Mouse (Mus musculus) embryo, embryonic 11.5 days (tissue): ENCODE results near the gene Nav2.
A peak's percentile ranks its signal among the peaks of the same experiment; 100 is the strongest.

Experiments used
- DNase-seq: peaks from one replicate; pipeline ENCODE4 v3.0.0-alpha.2; 2012; ENCODE audit warnings: low read depth, low spot score

Gene Nav2

DNA sequence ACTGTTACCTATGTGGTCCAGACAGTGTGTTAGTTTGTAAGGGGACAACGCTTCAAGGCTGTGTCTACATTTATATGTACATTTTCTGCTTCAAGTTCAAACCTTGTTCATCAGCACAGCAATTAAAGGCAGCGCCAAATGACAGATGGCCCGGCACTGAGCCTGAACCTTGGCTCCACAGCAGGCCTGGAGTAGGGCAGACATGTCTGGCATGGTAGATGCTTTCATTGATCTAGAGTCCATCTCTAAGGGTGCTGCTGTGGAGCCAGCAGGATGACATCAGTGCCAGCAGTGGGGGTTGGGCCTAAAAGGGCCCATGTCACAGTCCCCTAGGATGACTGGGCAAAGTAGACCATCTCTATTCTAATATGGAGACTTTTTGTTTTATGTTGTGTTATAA lies 186.0 kb downstream of the Nav2 start:
- DNase-seq, result no peak

GRCm38 (mm10) chr7:49101291-49101690 lies 192.8 kb downstream of the Nav2 start:
- no peak for DNase-seq

- DNase-seq, result no peak
Measured at GRCm38 (mm10) chr7:49102223-49102622, 193.7 kb downstream of the Nav2 start.

GRCm38 (mm10) chr7:49104376-49104775 lies 195.9 kb downstream of the Nav2 start:
- DNase-seq, result no peak

DNA sequence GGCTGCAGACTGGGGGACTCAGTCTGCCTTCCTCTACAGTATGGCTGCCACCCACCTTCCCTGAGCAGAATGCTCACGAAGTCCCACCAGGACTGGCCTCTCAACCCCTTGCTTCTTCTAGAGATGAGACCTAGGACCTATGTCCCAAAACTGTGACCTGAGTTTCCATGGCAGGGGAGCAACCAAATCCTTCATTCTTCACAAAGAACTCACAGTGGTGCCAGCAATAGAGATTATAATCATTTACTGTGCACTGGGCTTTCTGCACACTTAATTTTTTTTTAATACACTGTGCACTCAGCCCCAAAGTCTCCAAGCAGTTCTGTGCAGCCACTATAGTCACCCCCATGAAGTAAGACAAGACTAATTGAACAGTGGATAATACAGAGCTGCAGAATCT lies 196.3 kb downstream of the Nav2 start:
- no peak for DNase-seq

GRCm38 (mm10) chr7:49105501-49105900 lies 197.0 kb downstream of the Nav2 start:
- no peak for DNase-seq

DNA sequence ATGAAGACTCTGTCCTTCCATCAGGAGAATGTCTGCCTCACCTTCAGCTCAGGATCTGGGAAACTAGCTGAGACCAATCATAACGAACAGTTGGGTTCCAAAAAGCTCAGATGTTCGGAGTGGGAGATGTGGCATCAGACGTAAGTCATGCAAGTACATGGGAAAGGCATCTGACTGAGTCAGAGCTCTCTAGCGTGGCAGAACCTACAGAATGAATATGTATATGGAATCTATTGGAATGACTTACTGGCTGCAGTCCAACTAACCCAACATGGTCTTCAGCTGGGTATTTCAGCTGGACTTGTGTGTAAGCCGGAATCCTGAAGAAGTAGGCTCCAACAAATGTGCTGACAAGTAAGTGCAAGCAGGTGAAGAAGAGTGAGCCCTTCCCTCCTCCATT lies 199.6 kb downstream of the Nav2 start:
- no peak for DNase-seq

- no peak for DNase-seq
Measured at GRCm38 (mm10) chr7:49119016-49119415, 210.5 kb downstream of the Nav2 start.

DNA sequence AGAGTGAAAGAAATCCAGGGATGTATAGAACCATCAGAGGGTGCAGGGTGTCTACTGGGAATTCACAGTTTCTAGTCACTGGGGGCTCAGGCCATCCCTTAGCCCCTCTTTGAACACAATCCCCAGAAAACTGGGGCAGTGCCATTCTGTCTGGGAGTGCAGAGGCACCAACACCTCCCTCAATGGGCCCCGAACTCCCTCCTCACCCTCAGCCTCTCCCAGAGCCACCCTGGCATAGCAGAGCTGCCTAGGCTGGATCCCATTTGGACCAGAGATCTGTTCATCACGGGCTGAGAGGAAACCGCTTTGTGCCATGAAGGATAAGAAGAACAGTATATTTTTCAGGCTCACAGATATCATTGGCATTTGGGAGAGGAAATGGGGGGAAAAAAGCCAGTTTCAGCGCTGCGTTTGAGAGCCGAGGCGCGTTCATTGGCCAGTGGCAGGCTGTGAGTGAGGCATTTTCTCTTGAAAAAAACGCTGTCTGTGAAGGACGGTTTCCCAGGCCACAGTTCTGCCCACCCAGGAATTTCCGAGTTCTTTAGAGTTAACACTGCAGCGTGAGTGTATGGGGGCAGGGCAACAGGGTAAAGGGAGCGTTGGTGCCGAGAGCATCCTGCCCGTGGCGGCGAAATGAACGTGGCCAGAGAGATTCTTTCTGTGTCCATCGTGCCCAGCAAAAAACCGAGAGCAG lies 211.4 kb downstream of the Nav2 start:
- DNase-seq, result peak; percentile 17

DNA sequence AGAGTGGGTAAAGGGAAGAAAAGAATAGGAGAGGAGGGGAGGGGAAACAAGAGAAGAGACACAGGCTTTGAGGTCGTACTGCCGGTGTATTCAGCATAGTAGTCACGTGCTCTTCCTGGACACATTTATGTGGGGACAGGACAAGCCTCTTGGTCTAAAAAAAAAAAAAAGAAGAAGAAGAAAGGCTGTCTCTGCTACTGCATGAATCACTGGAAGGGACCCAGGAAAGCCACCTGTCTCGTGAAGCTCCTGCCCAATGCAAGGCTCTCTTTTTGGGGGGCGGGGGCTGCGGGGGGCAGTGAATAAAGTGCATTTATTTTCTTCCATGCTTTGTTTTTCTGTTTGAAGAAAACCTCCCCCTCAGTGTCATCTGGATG lies 212.0 kb downstream of the Nav2 start:
- DNase-seq, result no peak

DNA sequence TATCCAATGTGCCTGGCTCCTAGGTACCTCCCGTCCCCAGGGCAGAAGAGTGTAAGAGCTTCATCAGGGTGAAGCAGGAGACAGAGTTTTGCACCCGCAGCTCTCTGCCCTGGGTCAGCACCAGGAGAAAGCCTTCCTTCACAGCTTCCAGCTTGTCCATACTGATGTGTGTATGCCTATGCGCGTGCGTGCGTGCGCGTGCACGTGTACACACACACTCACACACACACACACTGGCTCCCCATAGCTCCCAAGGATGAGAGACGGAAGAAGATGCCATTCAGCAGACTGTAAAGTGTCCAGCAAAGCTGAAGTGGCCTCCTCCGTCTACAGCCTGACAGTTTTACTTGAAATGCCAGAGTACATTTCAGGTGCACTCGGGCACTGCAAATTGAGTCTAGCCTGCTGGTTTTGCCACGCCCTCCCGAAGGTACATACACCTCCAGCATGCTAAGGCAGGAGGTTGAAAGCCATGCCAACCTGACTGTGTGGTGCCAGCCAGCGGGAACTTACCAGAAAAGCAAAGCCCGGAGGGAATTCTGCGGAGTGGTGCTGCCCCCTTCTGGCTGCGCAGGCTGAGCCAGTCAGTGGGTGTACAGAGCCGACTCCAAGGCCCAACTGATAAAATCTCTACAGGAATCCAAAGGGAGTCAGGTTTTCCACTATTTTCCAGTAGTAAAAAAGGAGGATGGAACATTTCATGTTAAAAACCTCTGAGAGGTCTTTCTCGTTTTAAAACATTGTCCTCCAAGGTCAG lies 212.6 kb downstream of the Nav2 start:
- peak; percentile 52 for DNase-seq

- no peak for DNase-seq
Measured at GRCm38 (mm10) chr7:49122498-49122897, 214.0 kb downstream of the Nav2 start.

DNA sequence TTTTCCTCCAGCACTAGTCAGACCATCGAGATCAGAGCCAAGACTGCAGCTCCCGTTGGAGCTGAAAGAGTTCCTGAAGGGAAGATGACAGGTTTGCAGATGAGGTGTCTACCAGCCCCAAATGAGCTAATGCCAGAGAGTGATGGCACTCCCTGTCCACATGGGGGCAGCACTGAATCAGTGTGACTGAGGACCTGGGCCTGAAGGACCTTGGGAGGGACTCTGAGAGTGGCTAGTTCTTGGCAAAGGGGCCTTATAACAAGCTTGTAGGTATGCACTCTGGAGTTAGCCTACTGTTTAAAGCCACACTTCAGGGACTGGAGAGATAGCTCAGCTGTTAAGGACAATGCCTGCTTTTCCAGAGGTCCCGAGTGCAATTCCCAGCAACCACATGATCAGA lies 217.0 kb downstream of the Nav2 start:
- no peak for DNase-seq

- no peak for DNase-seq
Measured at GRCm38 (mm10) chr7:49128224-49128623, 219.7 kb downstream of the Nav2 start.

GRCm38 (mm10) chr7:49132851-49133351 lies 224.4 kb downstream of the Nav2 start:
- peak; percentile 63 for DNase-seq

DNA sequence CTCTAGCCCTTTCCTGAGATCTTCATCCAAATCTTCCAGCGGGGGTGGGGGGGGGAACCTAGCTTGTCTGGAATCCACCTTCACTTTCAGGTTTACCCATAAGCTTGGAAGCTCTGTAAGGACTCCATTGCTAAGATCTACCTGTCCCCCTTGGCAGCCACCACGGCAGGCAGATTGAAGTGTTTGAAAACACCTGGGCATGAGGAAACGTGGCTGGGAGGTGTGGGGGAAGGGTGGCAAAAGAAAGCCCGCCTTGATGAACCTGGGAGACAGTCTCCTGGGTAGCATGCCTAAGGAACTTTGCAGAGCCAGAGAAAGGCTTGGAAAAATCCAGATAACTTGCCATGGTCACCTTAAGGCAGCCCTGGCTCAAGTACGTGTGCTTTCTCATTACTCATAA lies 225.9 kb downstream of the Nav2 start:
- DNase-seq, result no peak

GRCm38 (mm10) chr7:49139762-49140161 lies 231.2 kb downstream of the Nav2 start:
- DNase-seq, result no peak

- DNase-seq, result no peak
Measured at GRCm38 (mm10) chr7:49143966-49144365, 235.4 kb downstream of the Nav2 start.

DNA sequence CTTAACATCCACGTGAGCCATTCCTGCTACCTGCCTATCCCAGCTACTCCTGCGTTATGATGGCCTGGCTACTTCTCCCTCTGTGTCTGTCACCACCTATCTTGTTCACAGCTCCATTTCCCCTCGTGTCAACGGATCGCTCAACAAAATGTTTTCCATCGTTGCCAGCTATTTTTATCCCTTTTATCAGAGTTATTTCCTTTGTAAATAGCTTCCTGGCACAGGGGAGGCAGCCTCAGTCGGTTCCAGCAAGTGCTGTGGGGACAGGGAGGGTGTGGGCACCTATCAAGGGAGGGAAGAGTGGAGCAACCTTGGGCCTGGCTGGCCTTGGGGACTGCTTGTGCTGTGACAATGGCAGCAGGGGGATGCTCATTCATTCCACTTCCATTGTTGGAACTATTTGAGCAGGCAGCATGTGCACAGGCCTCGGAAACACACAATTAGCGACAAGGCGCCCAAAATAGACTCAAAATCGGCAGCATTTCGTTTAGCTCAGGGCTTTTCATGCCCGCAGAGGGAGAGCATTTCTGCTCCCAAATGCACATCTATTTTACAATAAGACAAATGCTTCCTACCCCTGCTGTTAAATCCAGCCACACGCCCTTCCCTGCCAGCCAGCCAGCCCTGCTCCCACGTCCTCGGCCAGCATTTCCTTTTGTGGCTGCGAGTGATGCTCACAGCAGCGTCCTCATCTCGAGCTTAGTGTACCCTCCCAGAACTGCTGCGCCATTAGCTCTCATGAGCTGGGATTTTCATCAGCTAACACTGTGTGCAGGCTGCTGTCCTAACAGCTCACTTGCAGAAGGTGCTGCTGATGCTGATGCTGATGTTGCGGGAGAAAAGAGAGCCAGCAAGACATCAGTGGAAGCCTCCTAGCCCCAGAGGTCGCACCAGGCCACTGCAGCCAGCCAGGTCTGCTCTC lies 237.5 kb downstream of the Nav2 start:
- DNase-seq, result no peak

- no peak for DNase-seq
Measured at GRCm38 (mm10) chr7:49152297-49152696, 243.8 kb downstream of the Nav2 start.

DNA sequence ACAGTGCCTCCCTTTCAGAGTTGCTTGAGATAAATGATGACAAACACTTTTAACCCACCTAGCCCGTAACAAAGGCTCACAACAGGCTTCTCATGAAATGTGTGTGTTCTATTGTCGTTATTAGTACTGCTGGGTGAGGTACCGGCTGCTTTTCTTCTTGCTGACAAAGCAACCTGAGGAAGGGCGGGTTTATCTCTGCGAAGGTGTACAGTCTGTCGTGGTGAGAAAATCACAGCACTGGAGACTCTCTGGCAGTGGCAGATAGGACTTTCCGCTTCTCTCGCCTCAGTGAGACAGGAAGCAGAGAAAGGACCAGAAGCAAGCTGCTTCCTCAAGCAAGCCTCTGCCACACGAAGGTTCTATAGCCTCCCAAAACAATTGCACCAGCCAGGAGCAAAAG lies 244.2 kb downstream of the Nav2 start:
- DNase-seq, result no peak
